Mouse (Mus musculus) CH12.LX (cell line): ENCODE data around the gene Sypl. TPM values are rescaled to one million over a fixed set of nuclear protein-coding genes. Genes with fewer than 3 reads are reported as not detected.
A peak's percentile ranks its signal among the peaks of the same experiment; 100 is the strongest.

Source experiments
- DNase-seq: peaks from one replicate; pipeline ENCODE4 v3.0.0-alpha.2; 2013; ENCODE audit errors: extremely low read depth
- H3K27ac ChIP-seq: 2 replicates; pipeline ENCODE4 v1.5.1; 2012; ENCODE audit warnings: low read depth, mild to moderate bottlenecking, control low read depth, moderate library complexity; ENCODE audit not compliant: insufficient read depth
- H3K27me3 ChIP-seq: replicated peaks from 2 replicates; pipeline ENCODE3; 2012; ENCODE audit warnings: inconsistent platforms
- H3K36me3 ChIP-seq, 2 experiments: replicated peaks in 1 of 2; 2 replicates each; pipeline versions ENCODE3 to v1.6.1; 2012; ENCODE audit warnings: inconsistent platforms in 1 of 2, low read length in 1 of 2, mild to moderate bottlenecking in 1 of 2, mixed read lengths in 1 of 2, moderate library complexity in 1 of 2; ENCODE audit not compliant: control insufficient read depth in 1 of 2, insufficient read depth in 1 of 2
- H3K4me1 ChIP-seq, 2 experiments: 2 replicates each; pipeline ENCODE4 v1.6.1; 2012; ENCODE audit warnings: inconsistent platforms in 1 of 2, moderate library complexity in 1 of 2; ENCODE audit not compliant: insufficient read depth in 2 of 2, control insufficient read depth in 1 of 2
- H3K4me2 ChIP-seq: 2 replicates; pipeline ENCODE4 v1.6.1; 2012; ENCODE audit warnings: low read depth, mild to moderate bottlenecking, control low read depth; ENCODE audit not compliant: poor library complexity, insufficient read depth, severe bottlenecking
- H3K4me3 ChIP-seq, 3 experiments: fragments of 150-350 bp in 1 of 3; sonication (generic) in 1 of 3; replicated peaks in 1 of 3; 2 replicates each; pipeline versions ENCODE3 to v1.5.1; 2011 to 2012; ENCODE audit warnings: low read depth in 2 of 3, low read length in 2 of 3, mild to moderate bottlenecking in 2 of 3, moderate library complexity in 2 of 3, control low read depth in 1 of 3, improper control_type of control experiment in 1 of 3, inconsistent platforms in 1 of 3, mixed read lengths in 1 of 3; ENCODE audit not compliant: poor library complexity in 1 of 3
- H3K79me2 ChIP-seq: replicated peaks from 2 replicates; pipeline ENCODE4 v1.6.1; 2012; ENCODE audit warnings: mild to moderate bottlenecking, moderate library complexity; ENCODE audit not compliant: control insufficient read depth, poor library complexity, insufficient read depth, severe bottlenecking; ENCODE audit errors: extremely low read depth
- H3K9ac ChIP-seq: 2 replicates; pipeline ENCODE4 v1.6.1; 2012; ENCODE audit warnings: low read depth, mild to moderate bottlenecking, control low read depth, moderate library complexity; ENCODE audit not compliant: insufficient read depth
- H3K9me3 ChIP-seq: replicated peaks from 2 replicates; pipeline ENCODE3; 2012; ENCODE audit warnings: low read length, inconsistent platforms, mixed read lengths
- BHLHE40 ChIP-seq: IDR thresholded peaks from 2 replicates; pipeline ENCODE4 v1.6.1; 2011; ENCODE audit warnings: mild to moderate bottlenecking, low read depth, low read length, improper control_type of control experiment
- CTCF ChIP-seq, 2 experiments: IDR thresholded peaks in 1 of 2; conservative IDR thresholded peaks in 1 of 2; 2 replicates each; pipeline ENCODE4 v1.5.1; 2011 to 2012; ENCODE audit warnings: low read depth in 2 of 2, low read length in 2 of 2, improper control_type of control experiment in 1 of 2, inconsistent platforms in 1 of 2, mild to moderate bottlenecking in 1 of 2, moderate library complexity in 1 of 2
- E2F4 ChIP-seq: IDR thresholded peaks from 2 replicates; pipeline ENCODE4 v1.6.1; 2011; ENCODE audit warnings: low read depth, low read length, improper control_type of control experiment; ENCODE audit not compliant: insufficient replicate concordance
- EP300 ChIP-seq: IDR thresholded peaks from 2 replicates; pipeline ENCODE4 v1.6.1; 2011; ENCODE audit warnings: low read length, improper control_type of control experiment
- GABPA ChIP-seq: IDR thresholded peaks from 2 replicates; pipeline ENCODE4 v1.6.1; 2012; ENCODE audit warnings: low read depth, low read length, improper control_type of control experiment, inconsistent platforms; ENCODE audit not compliant: insufficient replicate concordance
- IRF4 ChIP-seq: IDR thresholded peaks from 2 replicates; pipeline ENCODE4 v1.6.1; 2014; ENCODE audit warnings: low read depth, mild to moderate bottlenecking, inconsistent platforms, low read length, improper control_type of control experiment
- JUN ChIP-seq: IDR thresholded peaks from 2 replicates; pipeline ENCODE4 v1.6.1; 2011; ENCODE audit warnings: low read depth, mild to moderate bottlenecking, low read length, improper control_type of control experiment, moderate library complexity; ENCODE audit not compliant: insufficient read depth
- MAFK ChIP-seq: IDR thresholded peaks from 2 replicates; pipeline ENCODE4 v1.6.1; 2011; ENCODE audit warnings: low read length, improper control_type of control experiment; ENCODE audit not compliant: insufficient replicate concordance
- MAZ ChIP-seq: IDR thresholded peaks from 2 replicates; pipeline ENCODE4 v1.6.1; 2012; ENCODE audit warnings: low read depth, mild to moderate bottlenecking, inconsistent platforms, low read length, improper control_type of control experiment, moderate library complexity
- MEF2A ChIP-seq: IDR thresholded peaks from 2 replicates; pipeline ENCODE4 v1.6.1; 2014; ENCODE audit warnings: low read depth, mild to moderate bottlenecking, inconsistent platforms, low read length, improper control_type of control experiment, borderline replicate concordance
- MXI1 ChIP-seq: IDR thresholded peaks from 2 replicates; pipeline ENCODE4 v1.6.1; 2011; ENCODE audit warnings: mild to moderate bottlenecking, low read depth, low read length, improper control_type of control experiment
- MYC ChIP-seq: IDR thresholded peaks from 2 replicates; pipeline ENCODE4 v1.6.1; 2011; ENCODE audit warnings: low read depth, mild to moderate bottlenecking, improper control_type of control experiment, low read length
- NELFE ChIP-seq: IDR thresholded peaks from 2 replicates; pipeline ENCODE4 v1.6.1; 2011; ENCODE audit warnings: low read depth, low read length, improper control_type of control experiment
- PAX5 ChIP-seq: IDR thresholded peaks from 2 replicates; pipeline ENCODE4 v1.6.1; 2012; ENCODE audit warnings: low read length, inconsistent platforms, mixed read lengths
- POLR2AphosphoS2 ChIP-seq: IDR thresholded peaks from 2 replicates; pipeline ENCODE4 v1.6.1; 2011; ENCODE audit warnings: low read depth, low read length, improper control_type of control experiment
- RAD21 ChIP-seq: IDR thresholded peaks from 2 replicates; pipeline ENCODE4 v1.6.1; 2011; ENCODE audit warnings: low read depth, mild to moderate bottlenecking, low read length, improper control_type of control experiment, moderate library complexity
- RCOR1 ChIP-seq: conservative IDR thresholded peaks from 2 replicates; pipeline ENCODE4 v1.6.1; 2012; ENCODE audit warnings: low read depth, mild to moderate bottlenecking, inconsistent platforms, low read length, improper control_type of control experiment
- SIN3A ChIP-seq: IDR thresholded peaks from 2 replicates; pipeline ENCODE4 v1.6.1; 2012; ENCODE audit warnings: low read length, improper control_type of control experiment, inconsistent platforms
- SMC3 ChIP-seq: IDR thresholded peaks from 2 replicates; pipeline ENCODE4 v1.6.1; 2011; ENCODE audit warnings: low read depth, low read length, improper control_type of control experiment
- TCF12 ChIP-seq: IDR thresholded peaks from 2 replicates; pipeline ENCODE4 v1.6.1; 2014; ENCODE audit warnings: low read depth, mild to moderate bottlenecking, inconsistent platforms, low read length, improper control_type of control experiment
- USF2 ChIP-seq: conservative IDR thresholded peaks from 2 replicates; pipeline ENCODE4 v1.6.1; 2011; ENCODE audit warnings: low read depth, low read length, improper control_type of control experiment
- ZC3H11A ChIP-seq: IDR thresholded peaks from 2 replicates; pipeline ENCODE4 v1.6.1; 2012; ENCODE audit warnings: low read depth, mild to moderate bottlenecking, inconsistent platforms, low read length, improper control_type of control experiment
- ZNF384 ChIP-seq: IDR thresholded peaks from 2 replicates; pipeline ENCODE4 v1.6.1; 2012; ENCODE audit warnings: low read depth, low read length, improper control_type of control experiment, inconsistent platforms
- dilution Hi-C: fragments of 300-500 bp; cut with MboI; formaldehyde crosslinking; loops from 2 replicates; pipeline ENCODE4 v1.14.3; 2020; ENCODE audit warnings: low sequenced_read_pairs; ENCODE audit not compliant: extremely low pct_unique_long_range_greater_than_20kb, extremely low pct_ligation_motif_present
- in situ Hi-C: fragments of 300-500 bp; cut with MboI; formaldehyde crosslinking; loops from 3 replicates; pipeline ENCODE4 v1.14.3; 2019; ENCODE audit warnings: low sequenced_read_pairs, low pct_ligation_motif_present, low pct_unique_long_range_greater_than_20kb, mixed read lengths
- polyA plus RNA-seq: library from polyadenylated mRNA; unstranded; fragments of >175 nt; gene quantifications from 2 replicates; pipeline ENCODE4 v1.2.1, GENCODE M21; 2012; ENCODE audit warnings: low read depth; ENCODE audit not compliant: insufficient read length
- total RNA-seq, 2 experiments: library from RNA; depleted of rRNA; stranded (reverse); fragments of 300-350 nt in 1 of 2; fragments of >200 nt in 1 of 2; gene quantifications; 2 replicates each; pipeline ENCODE4 v1.2.3; 2012 to 2014

The Sypl gene
- total and polyA plus RNA-seq, 3 experiments = 7.5 to 33.4 (median 25.8) TPM

DNA sequence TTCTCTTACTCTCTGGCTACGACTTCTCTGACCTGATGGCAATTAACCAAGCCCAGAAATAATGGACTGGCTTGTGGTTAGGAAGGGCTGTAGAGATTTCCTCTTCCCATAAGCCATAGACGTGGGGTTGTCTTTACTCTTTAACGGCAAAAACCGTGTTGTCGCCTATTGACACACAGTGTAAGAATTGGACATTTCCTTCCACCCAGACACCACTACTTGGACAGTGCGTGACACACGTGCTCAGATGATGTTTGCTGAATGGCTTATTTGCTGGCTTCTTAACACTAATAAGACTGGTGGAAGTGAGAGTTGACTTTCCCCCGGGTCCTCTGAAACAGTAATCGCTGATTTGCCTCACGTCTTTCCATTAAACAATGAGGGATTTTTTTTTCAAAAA is 44.0 kb upstream of the Sypl start:
- no peak overlapping the region for H3K27ac ChIP-seq
- TF ChIP-seq RCOR1 (no peak), ZNF384 (no peak), MXI1 (no peak), TCF12 (no peak), PAX5 (no peak), E2F4 (no peak), IRF4 (no peak), USF2 (no peak), POLR2AphosphoS2 (no peak), EP300 (no peak)
- H3K4me1 ChIP-seq = peaks cover 0 to 10% of the 10 kb centered on the region in 2 experiments; a peak in 2 of 4 replicates
- DNase-seq = no peak
- H3K4me2 ChIP-seq = peak overlapping the region; percentile 91
- in situ Hi-C loops (no loop called here), dilution Hi-C loops (no loop called here)
- H3K79me2 ChIP-seq = no peaks in the 10 kb centered on the region
- no peak overlapping the region for H3K9ac ChIP-seq
- no peak overlapping the region for H3K4me3 ChIP-seq
- no peaks in the 10 kb centered on the region for H3K27me3 ChIP-seq
- H3K9me3 ChIP-seq = no peaks in the 10 kb centered on the region
- H3K36me3 ChIP-seq = no peaks in the 10 kb centered on the region

DNA sequence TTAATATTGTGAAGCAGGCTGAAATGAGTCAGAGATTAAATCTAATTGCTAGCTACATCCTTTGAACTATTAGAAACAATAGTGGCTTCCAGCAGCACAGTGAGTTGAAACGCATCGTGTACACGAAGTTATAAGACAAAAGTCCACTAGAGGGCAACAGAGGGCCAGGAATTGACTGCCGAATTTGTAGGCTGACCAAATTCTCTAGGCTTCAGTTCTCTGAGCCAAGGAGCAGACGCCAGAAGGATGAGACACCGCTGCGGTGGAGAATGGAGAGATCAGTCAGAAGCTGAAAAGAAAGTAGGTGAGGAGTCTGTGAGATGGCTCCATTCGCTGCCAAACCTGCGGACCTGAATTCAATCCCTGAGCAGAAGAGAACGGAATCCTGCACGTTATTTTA is 43.6 kb upstream of the Sypl start:
- dilution Hi-C loops = no loop called here
- Histone ChIP-seq H3K79me2 (no peaks in the 10 kb centered on the region), H3K27ac (no peak overlapping the region), H3K4me3 (peak overlapping the region in 2 of 3 experiments; percentile 5 to 32), H3K4me2 (peak overlapping the region; percentile 91), H3K27me3 (no peaks in the 10 kb centered on the region), H3K9me3 (no peaks in the 10 kb centered on the region), H3K9ac (peak overlapping the region; percentile 43; the same call in 1 of the 2 replicates), H3K4me1 (peaks cover 0 to 10% of the 10 kb centered on the region in 2 experiments; a peak in 2 of 4 replicates), H3K36me3 (no peaks in the 10 kb centered on the region)
- peak; percentile 86 for DNase-seq
- in situ Hi-C loops = no loop called here
- TF ChIP-seq GABPA (no peak), CTCF (conservative IDR thresholded peaks at IDR 0.05 in 1 of 2, IDR thresholded peaks at IDR 0.05 in 1 of 2; ENCODE audit: low read depth in 2 of 2, low read length in 2 of 2) (peak; percentile 59 to 88), JUN (peak; percentile 11; the same call in 1 of the 2 replicates), TCF12 (0 out of 2 replicates have a peak, but pooled peaks have one; percentile 7), RAD21 (peak; percentile 89), MAFK (no peak), BHLHE40 (0 out of 2 replicates have a peak, but pooled peaks have one; percentile 21), ZNF384 (no peak), MAZ (no peak), NELFE (no peak), ZC3H11A (peak; percentile 42; the same call in 1 of the 2 replicates), SMC3 (peak; percentile 70), PAX5 (no peak), E2F4 (no peak), MYC (peak; percentile 56; the same call in 1 of the 2 replicates), MEF2A (no peak), SIN3A (peak; percentile 65; the same call in 1 of the 2 replicates)
